Mouse (Mus musculus) embryo, embryonic 11.5 days (tissue): ENCODE results near the gene Tbc1d7.
A peak's percentile ranks its signal among the peaks of the same experiment; 100 is the strongest.

Source experiments
- DNase-seq: peaks from one replicate; pipeline ENCODE4 v3.0.0-alpha.2; 2012; ENCODE audit warnings: low read depth, low spot score

The Tbc1d7 gene

GRCm38 (mm10) chr13:43193932-43194331 is 22.6 kb upstream of the Tbc1d7 start:
- DNase-seq: no peak

GRCm38 (mm10) chr13:43193266-43193665 is 22.0 kb upstream of the Tbc1d7 start:
- DNase-seq: no peak

GRCm38 (mm10) chr13:43191741-43192192 is 20.5 kb upstream of the Tbc1d7 start:
- no peak for DNase-seq

GRCm38 (mm10) chr13:43191290-43191689 is 20.0 kb upstream of the Tbc1d7 start:
- no peak for DNase-seq

GRCm38 (mm10) chr13:43187736-43188135 is 16.4 kb upstream of the Tbc1d7 start:
- DNase-seq: no peak

GRCm38 (mm10) chr13:43183248-43184055 is 12.2 kb upstream of the Tbc1d7 start:
- no peak for DNase-seq

- DNase-seq: peak; percentile 84
Observed at GRCm38 (mm10) chr13:43182465-43183201, 11.3 kb upstream of the Tbc1d7 start.

- no peak for DNase-seq
Observed at GRCm38 (mm10) chr13:43181104-43181503, 9.8 kb upstream of the Tbc1d7 start.

- no peak for DNase-seq
Observed at GRCm38 (mm10) chr13:43177317-43177716, 6.0 kb upstream of the Tbc1d7 start.

- no peak for DNase-seq
Observed at GRCm38 (mm10) chr13:43176676-43177075, 5.4 kb upstream of the Tbc1d7 start.

- peak; percentile 64 for DNase-seq
Observed at GRCm38 (mm10) chr13:43173262-43173661, 2.0 kb upstream of the Tbc1d7 start.

- no peak for DNase-seq
Observed at GRCm38 (mm10) chr13:43172036-43172713, 874 bp upstream of the Tbc1d7 start.

- no peak for DNase-seq
Observed at GRCm38 (mm10) chr13:43167721-43168120, 3.6 kb downstream of the Tbc1d7 start.

- DNase-seq: no peak
Observed at GRCm38 (mm10) chr13:43159429-43159828, 11.9 kb downstream of the Tbc1d7 start.

- no peak for DNase-seq
Observed at GRCm38 (mm10) chr13:43158281-43158680, 13.0 kb downstream of the Tbc1d7 start.

- no peak for DNase-seq
Observed at GRCm38 (mm10) chr13:43157370-43157769, 13.9 kb downstream of the Tbc1d7 start.

GRCm38 (mm10) chr13:43152005-43152520 is 19.2 kb downstream of the Tbc1d7 start:
- DNase-seq: no peak

GRCm38 (mm10) chr13:43149661-43150060 is 21.6 kb downstream of the Tbc1d7 start:
- no peak for DNase-seq

- DNase-seq: no peak
Observed at GRCm38 (mm10) chr13:43148692-43149091, 22.6 kb downstream of the Tbc1d7 start.

GRCm38 (mm10) chr13:43146515-43147258 is 24.6 kb downstream of the Tbc1d7 start:
- no peak for DNase-seq

GRCm38 (mm10) chr13:43144720-43145418 is 26.4 kb downstream of the Tbc1d7 start:
- no peak for DNase-seq
